Mouse (Mus musculus) CH12.LX (cell line): ENCODE results near the gene Spred1. TPM values are rescaled to one million over a fixed set of nuclear protein-coding genes. Genes with fewer than 3 reads are reported as not detected.
A peak's percentile ranks its signal among the peaks of the same experiment; 100 is the strongest.

Experiments used
- DNase-seq: peaks from one replicate; pipeline ENCODE4 v3.0.0-alpha.2; 2013; ENCODE audit errors: extremely low read depth
- H3K27ac ChIP-seq: 2 replicates; pipeline ENCODE4 v1.5.1; 2012; ENCODE audit warnings: low read depth, mild to moderate bottlenecking, control low read depth, moderate library complexity; ENCODE audit not compliant: insufficient read depth
- H3K27me3 ChIP-seq: replicated peaks from 2 replicates; pipeline ENCODE3; 2012; ENCODE audit warnings: inconsistent platforms
- H3K36me3 ChIP-seq, 2 experiments: replicated peaks in 1 of 2; 2 replicates each; pipeline versions ENCODE3 to v1.6.1; 2012; ENCODE audit warnings: inconsistent platforms in 1 of 2, low read length in 1 of 2, mild to moderate bottlenecking in 1 of 2, mixed read lengths in 1 of 2, moderate library complexity in 1 of 2; ENCODE audit not compliant: control insufficient read depth in 1 of 2, insufficient read depth in 1 of 2
- H3K4me1 ChIP-seq, 2 experiments: 2 replicates each; pipeline ENCODE4 v1.6.1; 2012; ENCODE audit warnings: inconsistent platforms in 1 of 2, moderate library complexity in 1 of 2; ENCODE audit not compliant: insufficient read depth in 2 of 2, control insufficient read depth in 1 of 2
- H3K4me2 ChIP-seq: 2 replicates; pipeline ENCODE4 v1.6.1; 2012; ENCODE audit warnings: low read depth, mild to moderate bottlenecking, control low read depth; ENCODE audit not compliant: poor library complexity, insufficient read depth, severe bottlenecking
- H3K4me3 ChIP-seq, 3 experiments: fragments of 150-350 bp in 1 of 3; sonication (generic) in 1 of 3; replicated peaks in 1 of 3; 2 replicates each; pipeline versions ENCODE3 to v1.5.1; 2011 to 2012; ENCODE audit warnings: low read depth in 2 of 3, low read length in 2 of 3, mild to moderate bottlenecking in 2 of 3, moderate library complexity in 2 of 3, control low read depth in 1 of 3, improper control_type of control experiment in 1 of 3, inconsistent platforms in 1 of 3, mixed read lengths in 1 of 3; ENCODE audit not compliant: poor library complexity in 1 of 3
- H3K79me2 ChIP-seq: replicated peaks from 2 replicates; pipeline ENCODE4 v1.6.1; 2012; ENCODE audit warnings: mild to moderate bottlenecking, moderate library complexity; ENCODE audit not compliant: control insufficient read depth, poor library complexity, insufficient read depth, severe bottlenecking; ENCODE audit errors: extremely low read depth
- H3K9ac ChIP-seq: 2 replicates; pipeline ENCODE4 v1.6.1; 2012; ENCODE audit warnings: low read depth, mild to moderate bottlenecking, control low read depth, moderate library complexity; ENCODE audit not compliant: insufficient read depth
- H3K9me3 ChIP-seq: replicated peaks from 2 replicates; pipeline ENCODE3; 2012; ENCODE audit warnings: low read length, inconsistent platforms, mixed read lengths
- CTCF ChIP-seq, 2 experiments: IDR thresholded peaks in 1 of 2; conservative IDR thresholded peaks in 1 of 2; 2 replicates each; pipeline ENCODE4 v1.5.1; 2011 to 2012; ENCODE audit warnings: low read depth in 2 of 2, low read length in 2 of 2, improper control_type of control experiment in 1 of 2, inconsistent platforms in 1 of 2, mild to moderate bottlenecking in 1 of 2, moderate library complexity in 1 of 2
- E2F4 ChIP-seq: IDR thresholded peaks from 2 replicates; pipeline ENCODE4 v1.6.1; 2011; ENCODE audit warnings: low read depth, low read length, improper control_type of control experiment; ENCODE audit not compliant: insufficient replicate concordance
- ELF1 ChIP-seq: IDR thresholded peaks from 2 replicates; pipeline ENCODE4 v1.6.1; 2014; ENCODE audit warnings: low read depth, mild to moderate bottlenecking, inconsistent platforms, low read length, improper control_type of control experiment
- EP300 ChIP-seq: IDR thresholded peaks from 2 replicates; pipeline ENCODE4 v1.6.1; 2011; ENCODE audit warnings: low read length, improper control_type of control experiment
- ETS1 ChIP-seq: conservative IDR thresholded peaks from 2 replicates; pipeline ENCODE4 v1.6.1; 2012; ENCODE audit warnings: low read depth, mild to moderate bottlenecking, inconsistent platforms, low read length, improper control_type of control experiment, moderate library complexity
- GABPA ChIP-seq: IDR thresholded peaks from 2 replicates; pipeline ENCODE4 v1.6.1; 2012; ENCODE audit warnings: low read depth, low read length, improper control_type of control experiment, inconsistent platforms; ENCODE audit not compliant: insufficient replicate concordance
- IRF4 ChIP-seq: IDR thresholded peaks from 2 replicates; pipeline ENCODE4 v1.6.1; 2014; ENCODE audit warnings: low read depth, mild to moderate bottlenecking, inconsistent platforms, low read length, improper control_type of control experiment
- MAFK ChIP-seq: IDR thresholded peaks from 2 replicates; pipeline ENCODE4 v1.6.1; 2011; ENCODE audit warnings: low read length, improper control_type of control experiment; ENCODE audit not compliant: insufficient replicate concordance
- MEF2A ChIP-seq: IDR thresholded peaks from 2 replicates; pipeline ENCODE4 v1.6.1; 2014; ENCODE audit warnings: low read depth, mild to moderate bottlenecking, inconsistent platforms, low read length, improper control_type of control experiment, borderline replicate concordance
- MXI1 ChIP-seq: IDR thresholded peaks from 2 replicates; pipeline ENCODE4 v1.6.1; 2011; ENCODE audit warnings: mild to moderate bottlenecking, low read depth, low read length, improper control_type of control experiment
- MYC ChIP-seq: IDR thresholded peaks from 2 replicates; pipeline ENCODE4 v1.6.1; 2011; ENCODE audit warnings: low read depth, mild to moderate bottlenecking, improper control_type of control experiment, low read length
- NELFE ChIP-seq: IDR thresholded peaks from 2 replicates; pipeline ENCODE4 v1.6.1; 2011; ENCODE audit warnings: low read depth, low read length, improper control_type of control experiment
- PAX5 ChIP-seq: IDR thresholded peaks from 2 replicates; pipeline ENCODE4 v1.6.1; 2012; ENCODE audit warnings: low read length, inconsistent platforms, mixed read lengths
- POLR2AphosphoS2 ChIP-seq: IDR thresholded peaks from 2 replicates; pipeline ENCODE4 v1.6.1; 2011; ENCODE audit warnings: low read depth, low read length, improper control_type of control experiment
- UBTF ChIP-seq: IDR thresholded peaks from 2 replicates; pipeline ENCODE4 v1.6.1; 2012; ENCODE audit warnings: low read depth, mild to moderate bottlenecking, inconsistent platforms, low read length, improper control_type of control experiment, moderate library complexity
- USF1 ChIP-seq: IDR thresholded peaks from 2 replicates; pipeline ENCODE4 v1.6.1; 2014; ENCODE audit warnings: low read depth, mild to moderate bottlenecking, inconsistent platforms, low read length, improper control_type of control experiment
- USF2 ChIP-seq: conservative IDR thresholded peaks from 2 replicates; pipeline ENCODE4 v1.6.1; 2011; ENCODE audit warnings: low read depth, low read length, improper control_type of control experiment
- ZKSCAN1 ChIP-seq: IDR thresholded peaks from 2 replicates; pipeline ENCODE4 v1.6.1; 2012; ENCODE audit warnings: low read depth, inconsistent platforms, low read length, improper control_type of control experiment, borderline replicate concordance
- ZMIZ1 ChIP-seq: IDR thresholded peaks from 2 replicates; pipeline ENCODE4 v1.6.1; 2012; ENCODE audit warnings: low read depth, mild to moderate bottlenecking, inconsistent platforms, low read length, improper control_type of control experiment
- ZNF384 ChIP-seq: IDR thresholded peaks from 2 replicates; pipeline ENCODE4 v1.6.1; 2012; ENCODE audit warnings: low read depth, low read length, improper control_type of control experiment, inconsistent platforms
- dilution Hi-C: fragments of 300-500 bp; cut with MboI; formaldehyde crosslinking; loops from 2 replicates; pipeline ENCODE4 v1.14.3; 2020; ENCODE audit warnings: low sequenced_read_pairs; ENCODE audit not compliant: extremely low pct_unique_long_range_greater_than_20kb, extremely low pct_ligation_motif_present
- in situ Hi-C: fragments of 300-500 bp; cut with MboI; formaldehyde crosslinking; loops from 3 replicates; pipeline ENCODE4 v1.14.3; 2019; ENCODE audit warnings: low sequenced_read_pairs, low pct_ligation_motif_present, low pct_unique_long_range_greater_than_20kb, mixed read lengths
- polyA plus RNA-seq: library from polyadenylated mRNA; unstranded; fragments of >175 nt; gene quantifications from 2 replicates; pipeline ENCODE4 v1.2.1, GENCODE M21; 2012; ENCODE audit warnings: low read depth; ENCODE audit not compliant: insufficient read length
- total RNA-seq, 2 experiments: library from RNA; depleted of rRNA; stranded (reverse); fragments of 300-350 nt in 1 of 2; fragments of >200 nt in 1 of 2; gene quantifications; 2 replicates each; pipeline ENCODE4 v1.2.3; 2012 to 2014

Spred1 gene
- total and polyA plus RNA-seq, 3 experiments: 6.9 to 16.5 (median 8.8) TPM

DNA sequence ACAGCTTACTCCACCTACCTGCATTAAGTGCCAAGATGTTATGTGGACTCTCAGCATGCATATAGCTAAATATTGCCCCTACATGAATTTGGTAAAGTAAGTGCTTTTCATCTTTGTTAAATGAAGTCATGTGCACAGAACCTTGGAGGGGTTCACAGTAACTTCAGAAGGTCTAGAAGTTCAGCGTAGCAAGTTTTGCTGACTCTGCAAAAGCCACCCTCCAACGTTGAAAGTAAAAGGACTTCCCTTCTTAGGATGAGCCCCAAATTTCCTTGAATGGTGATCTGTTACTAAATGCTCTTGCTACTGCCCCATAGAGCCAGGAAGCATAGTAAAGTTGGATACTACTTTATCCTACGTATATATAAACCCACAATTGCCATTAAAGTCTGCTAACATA lies 25.4 kb downstream of the Spred1 start:
- in situ Hi-C loops: no loop called here

DNA sequence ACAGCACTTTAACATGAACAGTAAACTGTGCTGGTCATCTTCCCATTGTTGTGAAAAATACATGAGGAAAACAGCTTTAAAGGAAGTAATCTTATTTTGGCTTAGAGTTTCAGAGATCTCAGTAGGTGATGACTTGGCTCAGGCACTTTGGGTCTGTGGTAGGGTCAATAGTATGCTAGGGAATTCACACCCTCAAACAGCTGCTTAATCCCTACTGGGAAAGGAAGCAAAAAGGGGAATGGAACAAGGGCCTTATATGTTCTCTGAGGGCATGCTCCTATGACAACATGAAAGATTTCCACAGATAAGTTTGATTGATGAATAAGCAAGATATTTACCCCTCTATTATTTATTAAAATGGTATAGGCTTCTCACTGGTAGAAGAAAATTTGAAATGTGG lies 31.0 kb downstream of the Spred1 start:
- dilution Hi-C loops (no loop called here), in situ Hi-C loops (no loop called here)
- no peak for TF ChIP-seq USF1
- TF ChIP-seq, all 38 proteins: peak for 0

More for the DNA sequence above, 25.4 kb downstream of the Spred1 start:
- TF ChIP-seq GABPA (no peak), MAFK (peak; percentile 92), CTCF (conservative IDR thresholded peaks at IDR 0.05 in 1 of 2, IDR thresholded peaks at IDR 0.05 in 1 of 2; ENCODE audit: low read depth in 2 of 2, low read length in 2 of 2) (no peak)
- H3K9ac ChIP-seq: no peak overlapping the region
- no peaks in the 10 kb centered on the region for H3K4me1 ChIP-seq
- no peaks in the 10 kb centered on the region for H3K27me3 ChIP-seq
- dilution Hi-C loops: no loop called here
- H3K9me3 ChIP-seq: no peaks in the 10 kb centered on the region
- no peak for DNase-seq
- H3K4me2 ChIP-seq: no peak overlapping the region
- H3K36me3 ChIP-seq: peaks cover 0 to 4% of the 10 kb centered on the region in 2 experiments
- H3K27ac ChIP-seq: no peak overlapping the region
- H3K79me2 ChIP-seq: peaks cover 2% of the 10 kb centered on the region
- H3K4me3 ChIP-seq: no peak overlapping the region

GRCm38 (mm10) chr2:117168379-117168778 lies 47.2 kb downstream of the Spred1 start:
- TF ChIP-seq IRF4: no peak
- TF ChIP-seq MYC: no peak
- TF ChIP-seq MAFK: no peak
- TF ChIP-seq USF2: no peak
- TF ChIP-seq ZKSCAN1: no peak
- TF ChIP-seq PAX5: no peak
- no peak for TF ChIP-seq NELFE
- TF ChIP-seq ETS1: no peak
- no peak for TF ChIP-seq GABPA
- TF ChIP-seq ZMIZ1: no peak
- TF ChIP-seq CTCF (conservative IDR thresholded peaks at IDR 0.05 in 1 of 2, IDR thresholded peaks at IDR 0.05 in 1 of 2; ENCODE audit: low read depth in 2 of 2, low read length in 2 of 2): no peak
- no peak for TF ChIP-seq MEF2A
- TF ChIP-seq ZNF384: no peak
- TF ChIP-seq E2F4: no peak
- TF ChIP-seq USF1: no peak
- no peak for TF ChIP-seq EP300
- no peak for TF ChIP-seq MXI1
- no peak for TF ChIP-seq ELF1
- no peak for TF ChIP-seq POLR2AphosphoS2
- no peak for TF ChIP-seq UBTF
- no peaks in the 10 kb centered on the region for H3K27me3 ChIP-seq
- no peaks in the 10 kb centered on the region for H3K9me3 ChIP-seq
- H3K4me1 ChIP-seq: peaks cover 0 to 13% of the 10 kb centered on the region in 2 experiments; a peak in 1 of 4 replicates
- H3K36me3 ChIP-seq: peaks cover 8 to 23% of the 10 kb centered on the region in 2 experiments
- in situ Hi-C loops: no loop called here
- H3K9ac ChIP-seq: no peak overlapping the region
- dilution Hi-C loops: no loop called here
- H3K4me2 ChIP-seq: no peak overlapping the region
- no peak overlapping the region for H3K27ac ChIP-seq
- DNase-seq: no peak
- H3K4me3 ChIP-seq: no peak overlapping the region
- H3K79me2 ChIP-seq: no peaks in the 10 kb centered on the region

More for the DNA sequence above, 31.0 kb downstream of the Spred1 start:
- H3K27me3 ChIP-seq: no peaks in the 10 kb centered on the region
- no peak overlapping the region for H3K27ac ChIP-seq
- H3K9ac ChIP-seq: no peak overlapping the region
- no peak overlapping the region for H3K4me3 ChIP-seq
- no peaks in the 10 kb centered on the region for H3K4me1 ChIP-seq
- DNase-seq: no peak
- H3K36me3 ChIP-seq: peaks cover 2 to 12% of the 10 kb centered on the region in 2 experiments
- no peak overlapping the region for H3K4me2 ChIP-seq
- H3K9me3 ChIP-seq: no peaks in the 10 kb centered on the region
- H3K79me2 ChIP-seq: no peaks in the 10 kb centered on the region; the same call in none of the 2 replicates
